Mouse (Mus musculus) heart, adult 2 months (tissue): Measurements from ENCODE around the gene Tbca. TPM values are rescaled to one million over a fixed set of nuclear protein-coding genes. Genes with fewer than 3 reads are reported as not detected.

Source experiments
- DNase-seq, 2 experiments: peaks; one replicate each; pipeline ENCODE4 v3.0.0; 2021
- H3K27ac ChIP-seq: fragments of 200-600 bp; 2 replicates; pipeline ENCODE4 v1.8.1; 2022
- H3K27me3 ChIP-seq: fragments of 200-500 bp; 2 replicates; pipeline ENCODE4 v1.6.1; 2012; ENCODE audit warnings: mild to moderate bottlenecking, low read length, inconsistent platforms, mixed read lengths; ENCODE audit not compliant: control insufficient read depth, insufficient read depth
- H3K36me3 ChIP-seq: fragments of 200-500 bp; 2 replicates; pipeline ENCODE4 v1.6.1; 2012; ENCODE audit warnings: low read length, inconsistent platforms; ENCODE audit not compliant: control insufficient read depth, insufficient read depth
- H3K4me1 ChIP-seq: fragments of 200-500 bp; 2 replicates; pipeline ENCODE4 v1.6.1; 2011; ENCODE audit warnings: low read length; ENCODE audit not compliant: control insufficient read depth, insufficient read depth
- H3K4me3 ChIP-seq: fragments of 200-600 bp; 2 replicates; pipeline ENCODE4 v1.8.1; 2022
- H3K79me2 ChIP-seq: fragments of 200-500 bp; replicated peaks from 2 replicates; pipeline ENCODE4 v1.6.1; 2012; ENCODE audit warnings: mild to moderate bottlenecking, inconsistent platforms, low read length, moderate library complexity, mixed read lengths; ENCODE audit not compliant: control insufficient read depth, insufficient read depth
- H3K9ac ChIP-seq: fragments of 200-500 bp; 2 replicates; pipeline ENCODE4 v1.6.1; 2012; ENCODE audit warnings: low read depth, mild to moderate bottlenecking, control low read depth, inconsistent platforms, low read length, mixed read lengths
- CTCF ChIP-seq: fragments of 200-600 bp; IDR thresholded peaks from 2 replicates; pipeline ENCODE4 v1.8.1; 2022; ENCODE audit warnings: antibody characterized with exemption, mild to moderate bottlenecking, moderate library complexity
- EP300 ChIP-seq: fragments of 200-500 bp; IDR thresholded peaks from 2 replicates; pipeline ENCODE4 v1.6.1; 2011; ENCODE audit warnings: low read depth, low read length, control low read depth; ENCODE audit not compliant: insufficient read depth
- POLR2A ChIP-seq: fragments of 200-500 bp; IDR thresholded peaks from 2 replicates; pipeline ENCODE4 v1.6.1; 2011; ENCODE audit warnings: mild to moderate bottlenecking, low read depth, low read length, control low read depth; ENCODE audit not compliant: insufficient read depth
- WGBS: fragments of 180-500 bp; shearing (Covaris S2); methylation state at CpG from one replicate; pipeline ENCODE4 v1.1.7; 2018; 5-methylcytosine and 5-hydroxymethylcytosine counted together
- intact Hi-C: fragments of 180-260 bp; cut with DNase I; formaldehyde crosslinking; loops from one replicate; pipeline ENCODE4 v1.15.1; 2025
- long read RNA-seq: library from polyadenylated mRNA; stranded (forward); transcript quantifications from one replicate; pipeline ENCODE4 v2.0.0, GENCODE M21; 2021
- polyA plus RNA-seq: library from polyadenylated mRNA; depleted of rRNA; stranded (reverse); fragments of >200 nt; gene quantifications from 2 replicates; pipeline ENCODE4 v1.2.3, GENCODE M21; 2012; rRNA removed
- total RNA-seq, 2 experiments: library from RNA; stranded (reverse); gene quantifications; 2 replicates each; pipeline ENCODE4 v1.2.3; 2021

The Tbca gene
- total RNA-seq (100 to 1,000 TPM; 111 to 123 TPM), polyA plus RNA-seq (11.9 and 41.9 TPM in 2 replicates)
- long read RNA-seq, transcript Tbca-201 (4 exons, 559 nt) = major isoform, 42 of 44 reads
- long read RNA-seq, partial matches to known transcripts = 2 of 44 reads
- long read RNA-seq, other reads (novel, unspliced or antisense) = 0 of 44 reads

GRCm38 (mm10) chr13:94788771-94789649 is at the start of gene Tbca:
TSS of gene Tbca (plus strand) at chr13:94788910.
- Histone ChIP-seq H3K27me3 (no peaks in the 10 kb centered on the region), H3K27ac (peak within 1 kb of the TSS; percentile 82), H3K36me3 (peaks cover 3% of the 10 kb centered on the region), H3K9ac (peak within 1 kb of the TSS; percentile 95), H3K79me2 (peaks cover 3% of the 10 kb centered on the region), H3K4me1 (peaks cover 5% of the 10 kb centered on the region), H3K4me3 (peak within 1 kb of the TSS; percentile 89)
- WGBS = under 1% methylated on average over 81 of the region's 81 CpGs
- TF ChIP-seq POLR2A (peak; percentile 68), EP300 (no peak), CTCF (no peak)
- intact Hi-C loops = no loop called here
- peak; percentile 90 to 91 for DNase-seq

- Histone ChIP-seq H3K36me3 (no peaks in the 10 kb centered on the region), H3K79me2 (no peaks in the 10 kb centered on the region), H3K4me1 (no peaks in the 10 kb centered on the region), H3K9ac (no peak overlapping the region), H3K27me3 (no peaks in the 10 kb centered on the region), H3K27ac (no peak overlapping the region), H3K4me3 (no peak overlapping the region)
- 56% methylated on average over 1 of the region's 1 CpGs for whole genome bisulfite sequencing
- DNase-seq = no peak
- TF ChIP-seq POLR2A (no peak), EP300 (no peak), CTCF (no peak)
- intact Hi-C loops = no loop called here
These were observed 43.5 kb upstream of the Tbca start for GRCm38 (mm10) chr13:94745176-94745575.

- Histone ChIP-seq H3K27me3 (no peaks in the 10 kb centered on the region), H3K27ac (no peak overlapping the region), H3K4me3 (no peak overlapping the region), H3K36me3 (no peaks in the 10 kb centered on the region), H3K9ac (no peak overlapping the region), H3K79me2 (no peaks in the 10 kb centered on the region), H3K4me1 (no peaks in the 10 kb centered on the region)
- intact Hi-C loops = no loop called here
- TF ChIP-seq POLR2A = no peak
- no peak for TF ChIP-seq CTCF
- DNase-seq = no peak
- WGBS = 89% methylated on average over 12 of the region's 12 CpGs
These were observed 22.9 kb upstream of the Tbca start for GRCm38 (mm10) chr13:94765852-94766251.

GRCm38 (mm10) chr13:94768460-94769154 is 20.1 kb upstream of the Tbca start:
- Histone ChIP-seq H3K4me3 (no peak overlapping the region), H3K79me2 (no peaks in the 10 kb centered on the region), H3K36me3 (no peaks in the 10 kb centered on the region), H3K27me3 (no peaks in the 10 kb centered on the region), H3K27ac (no peak overlapping the region), H3K9ac (no peak overlapping the region), H3K4me1 (no peaks in the 10 kb centered on the region)
- TF ChIP-seq POLR2A = no peak
- intact Hi-C loops = no loop called here
- no peak for DNase-seq
- WGBS = 21% methylated on average over 3 of the region's 3 CpGs

GRCm38 (mm10) chr13:94769155-94769470 is 19.6 kb upstream of the Tbca start:
- no peaks in the 10 kb centered on the region for H3K79me2 ChIP-seq
- no peak overlapping the region for H3K9ac ChIP-seq
- H3K4me1 ChIP-seq = no peaks in the 10 kb centered on the region
- H3K4me3 ChIP-seq = no peak overlapping the region
- intact Hi-C loops = no loop called here
- no peak for DNase-seq
- H3K36me3 ChIP-seq = no peaks in the 10 kb centered on the region
- TF ChIP-seq POLR2A (no peak), EP300 (no peak), CTCF (no peak)
- WGBS = 32% methylated on average over 6 of the region's 6 CpGs
- no peaks in the 10 kb centered on the region for H3K27me3 ChIP-seq
- H3K27ac ChIP-seq = no peak overlapping the region

- Histone ChIP-seq H3K36me3 (peaks cover 3% of the 10 kb centered on the region), H3K4me3 (no peak overlapping the region), H3K27me3 (no peaks in the 10 kb centered on the region), H3K4me1 (0 out of 2 replicates have a peak, but pooled peaks cover 3% of the 10 kb centered on the region), H3K79me2 (peaks cover 2% of the 10 kb centered on the region; the same call in 1 of the 2 replicates), H3K27ac (no peak overlapping the region), H3K9ac (no peak overlapping the region)
- intact Hi-C loops = no loop called here
- no peak for DNase-seq
- TF ChIP-seq POLR2A (no peak), CTCF (no peak), EP300 (no peak)
- WGBS = 77% methylated on average over 2 of the region's 2 CpGs
These were observed 1.8 kb upstream of the Tbca start for GRCm38 (mm10) chr13:94786866-94787265.
